Mouse (Mus musculus) heart, postnatal 0 days (tissue): ENCODE measurements around the gene Rabac1.

Experiments
- CTCF ChIP-seq: IDR thresholded peaks from 2 replicates; pipeline ENCODE4 v1.5.1; 2016; ENCODE audit warnings: antibody characterized with exemption, control low read depth, low read depth
- EP300 ChIP-seq: IDR thresholded peaks from 2 replicates; pipeline ENCODE4 v1.6.1; 2016; ENCODE audit warnings: antibody characterized with exemption, low read depth

DNA sequence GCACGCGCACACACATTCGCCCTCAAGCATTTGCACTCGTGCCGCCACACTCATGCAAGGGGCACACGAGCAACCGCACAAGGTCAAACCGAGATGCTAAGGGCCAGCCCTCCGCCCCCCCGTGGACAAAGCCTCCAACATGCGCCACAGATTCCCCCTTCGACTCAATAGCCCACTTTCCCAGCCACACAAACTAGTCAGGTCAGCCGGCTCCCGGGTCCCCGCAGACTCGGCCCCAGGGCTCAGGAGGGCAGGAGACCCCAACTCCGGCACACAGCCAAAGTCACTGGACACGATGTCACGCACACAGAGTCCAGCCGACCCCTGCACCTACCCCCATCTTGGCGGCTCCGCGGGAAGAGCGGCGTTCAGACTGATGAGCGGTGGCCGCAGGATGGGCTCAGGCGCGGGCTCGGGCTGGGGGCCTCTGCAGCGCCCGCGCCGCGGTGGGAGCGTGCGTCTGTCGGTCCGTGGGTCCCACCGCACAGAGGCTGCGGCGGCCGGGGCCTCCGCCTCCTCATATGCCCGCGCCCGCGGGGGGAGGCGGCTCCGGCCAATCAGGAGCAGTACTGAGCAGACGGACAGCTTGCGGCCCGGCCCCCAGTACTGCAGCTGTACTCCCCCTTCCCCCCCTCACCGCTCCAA lies 33.0 kb upstream of the Rabac1 start, which contains the start of gene Atp1a3:
- TF ChIP-seq CTCF: no peak
- no peak for TF ChIP-seq EP300
